Mouse (Mus musculus) G1E (cell line): ENCODE results near the gene Gmfb. TPM values are rescaled to one million over a fixed set of nuclear protein-coding genes. Genes with fewer than 3 reads are reported as not detected.

Source experiments
- ATAC-seq: 2 replicates; pipeline ENCODE4 v1.8.0; 2016; ENCODE audit warnings: mild to moderate bottlenecking; ENCODE audit not compliant: insufficient number of reproducible peaks, poor library complexity, low FRiP score, severe bottlenecking; ENCODE audit errors: extremely low read depth
- DNase-seq: peaks from one replicate; pipeline ENCODE4 v3.0.0; 2012; ENCODE audit warnings: low spot score
- H3K27me3 ChIP-seq: 2 replicates; pipeline ENCODE4 v1.6.1; 2012; ENCODE audit warnings: mild to moderate bottlenecking, low read length, inconsistent platforms; ENCODE audit not compliant: insufficient read depth
- H3K36me3 ChIP-seq: replicated peaks from 2 replicates; pipeline ENCODE3; 2012; ENCODE audit warnings: mild to moderate bottlenecking, inconsistent platforms
- H3K4me1 ChIP-seq: 2 replicates; pipeline ENCODE4 v1.6.1; 2012; ENCODE audit warnings: low read depth, low read length, inconsistent platforms, mixed read lengths; ENCODE audit not compliant: insufficient read depth
- H3K4me3 ChIP-seq: 2 replicates; pipeline ENCODE4 v1.5.1; 2012; ENCODE audit warnings: low read depth, mild to moderate bottlenecking, inconsistent platforms, low read length, moderate library complexity, mixed read lengths
- H3K9me3 ChIP-seq: replicated peaks from 2 replicates; pipeline ENCODE4 v1.6.1; 2012; ENCODE audit warnings: inconsistent platforms
- CTCF ChIP-seq: IDR thresholded peaks from 2 replicates; pipeline ENCODE4 v1.5.1; 2012; ENCODE audit warnings: low read depth, low read length, inconsistent platforms, mixed read lengths
- GATA1 ChIP-seq: IDR thresholded peaks from 2 replicates; pipeline ENCODE4 v1.6.1; 2012; ENCODE audit warnings: borderline replicate concordance, low read length, inconsistent platforms, mixed read lengths
- GATA2 ChIP-seq: IDR thresholded peaks from 2 replicates; pipeline ENCODE4 v1.6.1; 2012; ENCODE audit warnings: low read depth, low read length, inconsistent platforms, borderline replicate concordance
- POLR2AphosphoS5 ChIP-seq: IDR thresholded peaks from 2 replicates; pipeline ENCODE4 v1.6.1; 2012; ENCODE audit warnings: low read depth, low read length, inconsistent platforms; ENCODE audit not compliant: insufficient replicate concordance
- TAL1 ChIP-seq: conservative IDR thresholded peaks from 2 replicates; pipeline ENCODE4 v1.6.1; 2012; ENCODE audit warnings: low read depth, low read length, inconsistent platforms, mixed read lengths
- polyA plus RNA-seq: library from polyadenylated mRNA; stranded (reverse); fragments of >175 nt; gene quantifications from 2 replicates; pipeline ENCODE4 v1.2.3, GENCODE M21; 2012
- total RNA-seq, 2 experiments: library from RNA; stranded (forward) in 1 of 2; stranded (reverse) in 1 of 2; fragments of 200-1000 nt in 1 of 2; fragments of >200 nt in 1 of 2; fragmentation: Nextera tagmentation in 1 of 2; gene quantifications; 2 replicates each; pipeline ENCODE4 v1.2.3; 2014 to 2017

Gmfb gene
- total and polyA plus RNA-seq, 3 experiments, result 5.2 to 243 (median 131) TPM

- no peak for TF ChIP-seq TAL1
- TF ChIP-seq CTCF, result peak; percentile 49
- Histone ChIP-seq H3K4me3 (no peak overlapping the region), H3K9me3 (peaks cover 2% of the 10 kb centered on the region; the same call in 1 of the 2 replicates), H3K4me1 (peaks cover 33% of the 10 kb centered on the region), H3K36me3 (peaks cover 13% of the 10 kb centered on the region), H3K27me3 (no peaks in the 10 kb centered on the region)
- ATAC-seq (no peak), DNase-seq (no peak)
These were observed 31.7 kb downstream of the Gmfb start for GRCm38 (mm10) chr14:46790303-46790702.

GRCm38 (mm10) chr14:46788505-46788901 lies 33.5 kb downstream of the Gmfb start:
- H3K36me3 ChIP-seq, result peaks cover 27% of the 10 kb centered on the region
- DNase-seq, result no peak
- H3K27me3 ChIP-seq, result no peaks in the 10 kb centered on the region
- no peak for ATAC-seq
- peak overlapping the region; percentile 94; the same call in 1 of the 2 replicates for H3K4me3 ChIP-seq
- H3K4me1 ChIP-seq, result peaks cover 40% of the 10 kb centered on the region
- TF ChIP-seq TAL1, result no peak
- no peak for TF ChIP-seq POLR2AphosphoS5
- no peak for TF ChIP-seq GATA2
- TF ChIP-seq GATA1, result no peak
- no peak for TF ChIP-seq CTCF
- peaks cover 2% of the 10 kb centered on the region; the same call in 1 of the 2 replicates for H3K9me3 ChIP-seq

- Histone ChIP-seq H3K27me3 (no peaks in the 10 kb centered on the region), H3K4me3 (peak within 1 kb of the TSS; percentile 94), H3K4me1 (peaks cover 40% of the 10 kb centered on the region), H3K9me3 (peaks cover 2% of the 10 kb centered on the region; the same call in 1 of the 2 replicates), H3K36me3 (peaks cover 27% of the 10 kb centered on the region)
- peak; percentile 95 for DNase-seq
- no peak for TF ChIP-seq GATA2
- TF ChIP-seq CTCF, result peak; percentile 23; the same call in 1 of the 2 replicates
- ATAC-seq, result peak; percentile 73
These were observed 34.1 kb downstream of the Gmfb start, which contains the start of gene Cnih1 for GRCm38 (mm10) chr14:46787787-46788504. Cnih1 (minus strand) TSS chr14:46788411.

GRCm38 (mm10) chr14:46787454-46787786 lies 34.6 kb downstream of the Gmfb start:
- no peak for ATAC-seq
- no peak for DNase-seq
- H3K4me1 ChIP-seq, result peaks cover 40% of the 10 kb centered on the region
- TF ChIP-seq GATA2, result no peak
- TF ChIP-seq GATA1, result no peak
- TF ChIP-seq TAL1, result no peak
- no peak for TF ChIP-seq CTCF
- TF ChIP-seq POLR2AphosphoS5, result no peak
- peak overlapping the region; percentile 94 for H3K4me3 ChIP-seq
- peaks cover 32% of the 10 kb centered on the region for H3K36me3 ChIP-seq
- H3K27me3 ChIP-seq, result no peaks in the 10 kb centered on the region
- H3K9me3 ChIP-seq, result peaks cover 2% of the 10 kb centered on the region; the same call in 1 of the 2 replicates

- ATAC-seq, result no peak
- no peak overlapping the region for H3K4me3 ChIP-seq
- TF ChIP-seq TAL1, result no peak
- no peak for TF ChIP-seq GATA2
- TF ChIP-seq GATA1, result no peak
- TF ChIP-seq CTCF, result no peak
- no peak for TF ChIP-seq POLR2AphosphoS5
- no peak for DNase-seq
- H3K27me3 ChIP-seq, result no peaks in the 10 kb centered on the region
- peaks cover 35% of the 10 kb centered on the region for H3K4me1 ChIP-seq
- peaks cover 6% of the 10 kb centered on the region for H3K9me3 ChIP-seq
- peaks cover 53% of the 10 kb centered on the region for H3K36me3 ChIP-seq
These were observed 36.8 kb downstream of the Gmfb start for GRCm38 (mm10) chr14:46785247-46785646.

GRCm38 (mm10) chr14:46783327-46783926 lies 38.6 kb downstream of the Gmfb start:
- Histone ChIP-seq H3K27me3 (no peaks in the 10 kb centered on the region), H3K36me3 (peaks cover 71% of the 10 kb centered on the region), H3K4me3 (no peak overlapping the region), H3K4me1 (peaks cover 20% of the 10 kb centered on the region), H3K9me3 (peaks cover 17% of the 10 kb centered on the region)
- TF ChIP-seq GATA2 (no peak), CTCF (no peak), TAL1 (no peak), GATA1 (no peak), POLR2AphosphoS5 (no peak)
- ATAC-seq, result no peak
- no peak for DNase-seq
